Mouse (Mus musculus) MN1 (cell line): ENCODE data around the gene Ramac.
A peak's percentile ranks its signal among the peaks of the same experiment; 100 is the strongest.

Experiments
- DNase-seq: peaks from one replicate; pipeline ENCODE4 v3.0.0-alpha.2; 2016; ENCODE audit warnings: low spot score

Gene Ramac

GRCm38 (mm10) chr7:81777667-81778218 is 15.0 kb downstream of the Ramac start:
- DNase-seq: peak; percentile 19

GRCm38 (mm10) chr7:81788536-81788935 is 25.8 kb downstream of the Ramac start:
- DNase-seq: peak; percentile 17

- DNase-seq: peak; percentile 95
Measured at GRCm38 (mm10) chr7:81789095-81789757, 26.5 kb downstream of the Ramac start, which contains the start of gene 3110040N11Rik. Gene 3110040N11Rik (minus strand): TSS chr7:81789478.

GRCm38 (mm10) chr7:81806067-81806466 is 43.3 kb downstream of the Ramac start:
- DNase-seq: no peak
